Comparison of ENCODE assay signal across 47 mouse cellular contexts in genomic region chr7:106733717-106734116, GRCm38 (mm10). TPM values are rescaled to one million over a fixed set of nuclear protein-coding genes. Genes with fewer than 3 reads are reported as not detected.
"Had no signal": no experiment of that assay in that cellular context is flagged by ENCODE, and none has a peak within 500 bp of the region (broad histone marks: within the 10 kb centered on the region; RNA-seq: fewer than 3 reads in every experiment).

No protein-coding gene starts in this region.

- H3K36me3 ChIP-seq: limb, embryonic 10.5 days; limb, embryonic 12.5 days; limb, embryonic 13.5 days; limb, embryonic 15.5 days; liver, embryonic 12.5 days; liver, embryonic 13.5 days; liver, embryonic 15.5 days; lung, embryonic 15.5 days; midbrain, embryonic 10.5 days; midbrain, embryonic 12.5 days; midbrain, embryonic 13.5 days; midbrain, embryonic 15.5 days; neural tube, embryonic 12.5 days had no signal

- H3K9ac ChIP-seq: limb, embryonic 12.5 days; limb, embryonic 13.5 days; limb, embryonic 15.5 days; liver, embryonic 12.5 days; liver, embryonic 13.5 days; liver, embryonic 14.5 days; liver, embryonic 15.5 days; liver, postnatal 0 days; lung, embryonic 14.5 days; lung, embryonic 15.5 days; midbrain, embryonic 12.5 days; midbrain, embryonic 13.5 days; midbrain, embryonic 15.5 days; neural tube, embryonic 12.5 days had no signal

- H3K9me3 ChIP-seq: limb, embryonic 10.5 days; limb, embryonic 12.5 days; limb, embryonic 13.5 days; limb, embryonic 15.5 days; liver, embryonic 12.5 days; liver, embryonic 13.5 days; liver, embryonic 15.5 days; lung, embryonic 15.5 days; megakaryocyte, embryonic 14.5 days; midbrain, embryonic 10.5 days; midbrain, embryonic 12.5 days; midbrain, embryonic 13.5 days; midbrain, embryonic 15.5 days; neural tube, embryonic 12.5 days had no signal

- H3K27me3 ChIP-seq: limb, embryonic 12.5 days; limb, embryonic 13.5 days; limb, embryonic 15.5 days; liver, embryonic 12.5 days; liver, embryonic 13.5 days; liver, embryonic 15.5 days; lung, embryonic 15.5 days; megakaryocyte, embryonic 14.5 days; midbrain, embryonic 12.5 days; midbrain, embryonic 13.5 days; midbrain, embryonic 15.5 days; neural tube, embryonic 12.5 days had no signal

- H3K4me1 ChIP-seq: limb, embryonic 10.5 days; limb, embryonic 12.5 days; limb, embryonic 13.5 days; limb, embryonic 15.5 days; liver, embryonic 12.5 days; liver, embryonic 13.5 days; liver, embryonic 15.5 days; lung, embryonic 15.5 days; megakaryocyte, embryonic 14.5 days; midbrain, embryonic 10.5 days; midbrain, embryonic 12.5 days; midbrain, embryonic 13.5 days; midbrain, embryonic 15.5 days; neural tube, embryonic 12.5 days had no signal

- DNase-seq: left cerebral cortex, postnatal 4 days; liver; liver, embryonic 13.5 days; liver, postnatal 0 days; lung, adult 18-20 months; lung, adult 2 months; lung, embryonic 14.5 days; lung, postnatal 10 days; lung, postnatal 14 days; lung, postnatal 36 days; lung, postnatal 4 days; midbrain, embryonic 14.5 days had no signal

- ATAC-seq: liver, embryonic 12.5 days; liver, postnatal 0 days; lung, postnatal 0 days; midbrain, embryonic 13.5 days; midbrain, embryonic 15.5 days; midbrain, embryonic 16.5 days had no signal

- H3K4me2 ChIP-seq: limb, embryonic 12.5 days; limb, embryonic 13.5 days; limb, embryonic 15.5 days; liver, embryonic 11.5 days; liver, embryonic 12.5 days; liver, embryonic 13.5 days; liver, embryonic 15.5 days; lung, embryonic 14.5 days; lung, embryonic 15.5 days; midbrain, embryonic 11.5 days; midbrain, embryonic 12.5 days; midbrain, embryonic 13.5 days; midbrain, embryonic 15.5 days; neural tube, embryonic 12.5 days had no signal

- H3K27ac ChIP-seq: limb, embryonic 10.5 days; limb, embryonic 12.5 days; limb, embryonic 13.5 days; limb, embryonic 15.5 days; liver, embryonic 12.5 days; liver, embryonic 13.5 days; liver, embryonic 14.5 days; liver, embryonic 15.5 days; lung, embryonic 15.5 days; macrophage; midbrain, embryonic 10.5 days; midbrain, embryonic 12.5 days; midbrain, embryonic 13.5 days; midbrain, embryonic 15.5 days; neural tube, embryonic 12.5 days had no signal

- H3K4me3 ChIP-seq: limb, embryonic 10.5 days; limb, embryonic 12.5 days; limb, embryonic 13.5 days; limb, embryonic 15.5 days; liver, embryonic 12.5 days; liver, embryonic 13.5 days; liver, embryonic 15.5 days; lung, embryonic 15.5 days; megakaryocyte, embryonic 14.5 days; midbrain, embryonic 10.5 days; midbrain, embryonic 12.5 days; midbrain, embryonic 13.5 days; midbrain, embryonic 15.5 days; myocyte; neural tube, embryonic 12.5 days had no signal

RNA-seq across cellular contexts. Expression of gene Olfr697, which starts 8.5 kb away (rescaled TPM):
- total RNA-seq: left cerebral cortex, postnatal 10 days; left cerebral cortex, postnatal 14 days; left cerebral cortex, postnatal 25 days; left cerebral cortex, postnatal 36 days; left cerebral cortex, postnatal 4 days; liver, adult 2 months; megakaryocyte progenitor cell, adult 5-6 weeks; megakaryocyte, adult 5-6 weeks; megakaryocyte-erythroid progenitor cell, adult 5-6 weeks; monocyte, adult 5-6 weeks had no signal
- polyA plus RNA-seq: limb, embryonic 10.5 days; limb, embryonic 11.5 days; limb, embryonic 12.5 days; limb, embryonic 13.5 days; limb, embryonic 14.5 days; limb, embryonic 15.5 days; liver, adult 2 months; liver, embryonic 11.5 days; liver, embryonic 12.5 days; liver, embryonic 13.5 days; liver, embryonic 14.5 days; liver, embryonic 15.5 days; liver, embryonic 16.5 days; liver, postnatal 0 days; lung, adult 2 months; lung, embryonic 14.5 days; lung, embryonic 15.5 days; lung, embryonic 16.5 days; lung, postnatal 0 days; macrophage; midbrain, embryonic 10.5 days; midbrain, embryonic 11.5 days; midbrain, embryonic 12.5 days; midbrain, embryonic 13.5 days; midbrain, embryonic 14.5 days; midbrain, embryonic 15.5 days; midbrain, embryonic 16.5 days; midbrain, postnatal 0 days; myocyte; neural tube, embryonic 11.5 days; neural tube, embryonic 12.5 days had no signal

RNA-seq across cellular contexts. Expression of gene Olfr695, which starts 17.5 kb away (rescaled TPM):
- total RNA-seq: left cerebral cortex, postnatal 10 days; left cerebral cortex, postnatal 14 days; left cerebral cortex, postnatal 25 days; left cerebral cortex, postnatal 36 days; left cerebral cortex, postnatal 4 days; liver, adult 2 months; megakaryocyte, adult 5-6 weeks; megakaryocyte-erythroid progenitor cell, adult 5-6 weeks; midbrain, postnatal 0 days; monocyte, adult 5-6 weeks had no signal
- polyA plus RNA-seq: limb, embryonic 10.5 days; limb, embryonic 11.5 days; limb, embryonic 12.5 days; limb, embryonic 13.5 days; limb, embryonic 14.5 days; limb, embryonic 15.5 days; liver, adult 2 months; liver, embryonic 11.5 days; liver, embryonic 12.5 days; liver, embryonic 13.5 days; liver, embryonic 14.5 days; liver, embryonic 15.5 days; liver, embryonic 16.5 days; liver, postnatal 0 days; lung, adult 2 months; lung, embryonic 14.5 days; lung, embryonic 15.5 days; lung, embryonic 16.5 days; lung, postnatal 0 days; macrophage; midbrain, embryonic 10.5 days; midbrain, embryonic 11.5 days; midbrain, embryonic 12.5 days; midbrain, embryonic 13.5 days; midbrain, embryonic 14.5 days; midbrain, embryonic 15.5 days; midbrain, embryonic 16.5 days; midbrain, postnatal 0 days; myocyte; neural tube, embryonic 11.5 days; neural tube, embryonic 12.5 days had no signal

RNA-seq across cellular contexts. Expression of gene Olfr698, which starts 21.5 kb away (rescaled TPM):
- total RNA-seq: left cerebral cortex, postnatal 10 days; left cerebral cortex, postnatal 14 days; left cerebral cortex, postnatal 25 days; left cerebral cortex, postnatal 36 days; left cerebral cortex, postnatal 4 days; liver, adult 2 months; megakaryocyte progenitor cell, adult 5-6 weeks; megakaryocyte, adult 5-6 weeks; megakaryocyte-erythroid progenitor cell, adult 5-6 weeks; midbrain, postnatal 0 days; monocyte, adult 5-6 weeks had no signal
- polyA plus RNA-seq: limb, embryonic 10.5 days; limb, embryonic 11.5 days; limb, embryonic 12.5 days; limb, embryonic 13.5 days; limb, embryonic 14.5 days; limb, embryonic 15.5 days; liver, adult 2 months; liver, embryonic 11.5 days; liver, embryonic 12.5 days; liver, embryonic 13.5 days; liver, embryonic 14.5 days; liver, embryonic 15.5 days; liver, embryonic 16.5 days; liver, postnatal 0 days; lung, adult 2 months; lung, embryonic 14.5 days; lung, embryonic 15.5 days; lung, embryonic 16.5 days; lung, postnatal 0 days; macrophage; midbrain, embryonic 10.5 days; midbrain, embryonic 11.5 days; midbrain, embryonic 12.5 days; midbrain, embryonic 13.5 days; midbrain, embryonic 14.5 days; midbrain, embryonic 15.5 days; midbrain, embryonic 16.5 days; midbrain, postnatal 0 days; myocyte; neural tube, embryonic 11.5 days; neural tube, embryonic 12.5 days had no signal

RNA-seq across cellular contexts. Expression of gene Olfr694, which starts 42.1 kb away (rescaled TPM):
- total RNA-seq: left cerebral cortex, postnatal 10 days; left cerebral cortex, postnatal 14 days; left cerebral cortex, postnatal 25 days; left cerebral cortex, postnatal 36 days; left cerebral cortex, postnatal 4 days; liver, adult 2 months; megakaryocyte progenitor cell, adult 5-6 weeks; megakaryocyte-erythroid progenitor cell, adult 5-6 weeks; midbrain, postnatal 0 days; monocyte, adult 5-6 weeks had no signal
- polyA plus RNA-seq: limb, embryonic 10.5 days; limb, embryonic 11.5 days; limb, embryonic 12.5 days; limb, embryonic 13.5 days; limb, embryonic 14.5 days; limb, embryonic 15.5 days; liver, adult 2 months; liver, embryonic 11.5 days; liver, embryonic 12.5 days; liver, embryonic 13.5 days; liver, embryonic 14.5 days; liver, embryonic 15.5 days; liver, embryonic 16.5 days; liver, postnatal 0 days; lung, adult 2 months; lung, embryonic 14.5 days; lung, embryonic 15.5 days; lung, embryonic 16.5 days; lung, postnatal 0 days; macrophage; midbrain, embryonic 10.5 days; midbrain, embryonic 11.5 days; midbrain, embryonic 12.5 days; midbrain, embryonic 13.5 days; midbrain, embryonic 14.5 days; midbrain, embryonic 15.5 days; midbrain, embryonic 16.5 days; midbrain, postnatal 0 days; myocyte; neural tube, embryonic 11.5 days; neural tube, embryonic 12.5 days had no signal

RNA-seq across cellular contexts. Expression of gene Olfr693, which starts 53.3 kb away (rescaled TPM):
- total RNA-seq: left cerebral cortex, postnatal 10 days; left cerebral cortex, postnatal 14 days; left cerebral cortex, postnatal 25 days; left cerebral cortex, postnatal 36 days; left cerebral cortex, postnatal 4 days; liver, adult 2 months; megakaryocyte progenitor cell, adult 5-6 weeks; megakaryocyte, adult 5-6 weeks; megakaryocyte-erythroid progenitor cell, adult 5-6 weeks; midbrain, postnatal 0 days; monocyte, adult 5-6 weeks had no signal
- polyA plus RNA-seq: limb, embryonic 10.5 days; limb, embryonic 11.5 days; limb, embryonic 12.5 days; limb, embryonic 13.5 days; limb, embryonic 14.5 days; limb, embryonic 15.5 days; liver, adult 2 months; liver, embryonic 11.5 days; liver, embryonic 12.5 days; liver, embryonic 13.5 days; liver, embryonic 14.5 days; liver, embryonic 15.5 days; liver, embryonic 16.5 days; liver, postnatal 0 days; lung, adult 2 months; lung, embryonic 14.5 days; lung, embryonic 15.5 days; lung, embryonic 16.5 days; lung, postnatal 0 days; macrophage; midbrain, embryonic 10.5 days; midbrain, embryonic 11.5 days; midbrain, embryonic 12.5 days; midbrain, embryonic 13.5 days; midbrain, embryonic 14.5 days; midbrain, embryonic 16.5 days; midbrain, postnatal 0 days; myocyte; neural tube, embryonic 11.5 days; neural tube, embryonic 12.5 days had no signal
